Mouse (Mus musculus) layer of hippocampus, adult 2 months (tissue): ENCODE results near the gene Fkbp4. TPM values are rescaled to one million over a fixed set of nuclear protein-coding genes. Genes with fewer than 3 reads are reported as not detected.

Experiments used
- DNase-seq, 2 experiments: peaks; one replicate each; pipeline ENCODE4 v3.0.0; 2022; ENCODE audit warnings: low spot score in 2 of 2
- H3K27ac ChIP-seq: fragments of 200-600 bp; 2 replicates; pipeline ENCODE4 v1.8.1; 2022
- H3K4me3 ChIP-seq: fragments of 200-600 bp; 2 replicates; pipeline ENCODE4 v1.8.1; 2022; ENCODE audit warnings: mild to moderate bottlenecking
- CTCF ChIP-seq: fragments of 200-600 bp; conservative IDR thresholded peaks from 2 replicates; pipeline ENCODE4 v1.8.1; 2022; ENCODE audit warnings: antibody characterized with exemption, mild to moderate bottlenecking, moderate library complexity
- total RNA-seq, 2 experiments: library from RNA; stranded (reverse); gene quantifications; 2 replicates each; pipeline ENCODE4 v1.2.3; 2021

The Fkbp4 gene
- total RNA-seq, 2 experiments from 2014 or later: 105 to 115 TPM

GRCm38 (mm10) chr6:128429826-128430225, 8.7 kb downstream of the Fkbp4 start:
- Histone ChIP-seq H3K27ac (no peak overlapping the region), H3K4me3 (no peak overlapping the region)
- no peak for DNase-seq
- TF ChIP-seq CTCF: no peak

GRCm38 (mm10) chr6:128429300-128429699, 9.2 kb downstream of the Fkbp4 start:
- DNase-seq: no peak
- no peak for TF ChIP-seq CTCF
- no peak overlapping the region for H3K27ac ChIP-seq
- H3K4me3 ChIP-seq: no peak overlapping the region

GRCm38 (mm10) chr6:128427571-128427970, 10.9 kb downstream of the Fkbp4 start:
- no peak for DNase-seq
- Histone ChIP-seq H3K27ac (no peak overlapping the region), H3K4me3 (no peak overlapping the region)
- TF ChIP-seq CTCF: no peak

- no peak for TF ChIP-seq CTCF
- no peak for DNase-seq
- peak overlapping the region; percentile 99 for H3K27ac ChIP-seq
- peak overlapping the region; percentile 85 for H3K4me3 ChIP-seq
Measured at GRCm38 (mm10) chr6:128425046-128425445, 13.4 kb downstream of the Fkbp4 start.

- DNase-seq: peak; percentile 95 to 96
- peak within 1 kb of the TSS; percentile 85 for H3K4me3 ChIP-seq
Measured at GRCm38 (mm10) chr6:128424269-128425019, 14.0 kb downstream of the Fkbp4 start, which contains the start of gene Itfg2. Gene Itfg2, minus strand, starts transcription at chr6:128424931.

GRCm38 (mm10) chr6:128423496-128424268, 14.8 kb downstream of the Fkbp4 start:
- TF ChIP-seq CTCF: no peak
- peak overlapping the region; percentile 85 for H3K4me3 ChIP-seq
- no peak for DNase-seq
- H3K27ac ChIP-seq: peak overlapping the region; percentile 99

More at GRCm38 (mm10) chr6:128424269-128425019, 14.0 kb downstream of the Fkbp4 start, which contains the start of gene Itfg2:
- TF ChIP-seq CTCF: no peak
- H3K27ac ChIP-seq: peak within 1 kb of the TSS; percentile 99

GRCm38 (mm10) chr6:128421480-128421879, 17.0 kb downstream of the Fkbp4 start:
- TF ChIP-seq CTCF: no peak
- Histone ChIP-seq H3K27ac (peak overlapping the region; percentile 70), H3K4me3 (no peak overlapping the region)
- DNase-seq: no peak

GRCm38 (mm10) chr6:128421036-128421435, 17.4 kb downstream of the Fkbp4 start:
- Histone ChIP-seq H3K4me3 (no peak overlapping the region), H3K27ac (peak overlapping the region; percentile 70)
- TF ChIP-seq CTCF: no peak
- DNase-seq: no peak

GRCm38 (mm10) chr6:128418076-128418475, 20.4 kb downstream of the Fkbp4 start:
- Histone ChIP-seq H3K4me3 (no peak overlapping the region), H3K27ac (no peak overlapping the region)
- TF ChIP-seq CTCF: no peak
- DNase-seq: no peak

GRCm38 (mm10) chr6:128416169-128416568, 22.3 kb downstream of the Fkbp4 start:
- DNase-seq: no peak
- no peak overlapping the region for H3K4me3 ChIP-seq
- TF ChIP-seq CTCF: no peak
- no peak overlapping the region for H3K27ac ChIP-seq

GRCm38 (mm10) chr6:128411115-128411514, 27.4 kb downstream of the Fkbp4 start:
- peak; percentile 70 to 92 for DNase-seq
- Histone ChIP-seq H3K4me3 (no peak overlapping the region), H3K27ac (no peak overlapping the region)
- TF ChIP-seq CTCF: peak; percentile 97

- H3K4me3 ChIP-seq: no peak overlapping the region
- DNase-seq: no peak
- no peak overlapping the region for H3K27ac ChIP-seq
- no peak for TF ChIP-seq CTCF
Measured at GRCm38 (mm10) chr6:128410305-128410704, 28.2 kb downstream of the Fkbp4 start.

- no peak for DNase-seq
- TF ChIP-seq CTCF: no peak
Measured at GRCm38 (mm10) chr6:128408544-128409125, 29.8 kb downstream of the Fkbp4 start.

GRCm38 (mm10) chr6:128404708-128405107, 33.8 kb downstream of the Fkbp4 start:
- H3K4me3 ChIP-seq: no peak overlapping the region
- no peak overlapping the region for H3K27ac ChIP-seq
- no peak for DNase-seq
- 0 out of 2 replicates have a peak, but pooled peaks have one; percentile 6 for TF ChIP-seq CTCF

More at GRCm38 (mm10) chr6:128408544-128409125, 29.8 kb downstream of the Fkbp4 start:
- Histone ChIP-seq H3K27ac (no peak overlapping the region), H3K4me3 (no peak overlapping the region)
